Mouse (Mus musculus): ENCODE results near the gene Zfp579.

- no peak for TF ChIP-seq POLR2A (IDR thresholded peaks at IDR 0.05; ENCODE audit: borderline replicate concordance, extremely low read depth, insufficient read depth, insufficient read length, poor library complexity, severe bottlenecking)
- no peak for TF ChIP-seq CTCF (IDR thresholded peaks at IDR 0.05; ENCODE audit: borderline replicate concordance, extremely low read depth, insufficient read depth, insufficient read length)
Observed at GRCm38 (mm10) chr7:4972321-4973047, 23.5 kb downstream of the Zfp579 start.
